Mouse (Mus musculus) heart, postnatal 0 days (tissue): ENCODE measurements around the gene Hoxc6.

Experiments
- CTCF ChIP-seq: IDR thresholded peaks from 2 replicates; pipeline ENCODE4 v1.5.1; 2016; ENCODE audit warnings: antibody characterized with exemption, control low read depth, low read depth
- EP300 ChIP-seq: IDR thresholded peaks from 2 replicates; pipeline ENCODE4 v1.6.1; 2016; ENCODE audit warnings: antibody characterized with exemption, low read depth

GRCm38 (mm10) chr15:103060341-103061130 is 62.5 kb downstream of the Hoxc6 start:
- TF ChIP-seq CTCF (no peak), EP300 (no peak)
